Mouse (Mus musculus): Measurements from ENCODE around the gene C530008M17Rik.

GRCm38 (mm10) chr5:76670183-76670582 lies 13.9 kb downstream of the C530008M17Rik start:
- TF ChIP-seq CTCF (IDR thresholded peaks at IDR 0.05; ENCODE audit: borderline replicate concordance, insufficient read depth, low read depth, low read length) (no peak), POLR2A (IDR thresholded peaks at IDR 0.05; ENCODE audit: borderline replicate concordance, insufficient read depth, low read length) (no peak)

All from cerebellum, adult 2 months (tissue).